Mouse (Mus musculus) midbrain, embryonic 16.5 days (tissue): ENCODE data around the gene Fhad1. TPM values are rescaled to one million over a fixed set of nuclear protein-coding genes. Genes with fewer than 3 reads are reported as not detected.

Source experiments
- ATAC-seq: fragments of 200-750 bp; cut with Nextera tagmentation; 2 replicates; pipeline ENCODE4 v1.8.0; 2017; ENCODE audit warnings: moderate TSS enrichment
- H3K27ac ChIP-seq: fragments of 300-500 bp; sonication (generic); 2 replicates; pipeline ENCODE4 v1.5.1; 2014; ENCODE audit warnings: mild to moderate bottlenecking, low read length, mixed read lengths
- H3K27me3 ChIP-seq: fragments of 300-500 bp; sonication (generic); 2 replicates; pipeline ENCODE4 v1.6.1; 2014; ENCODE audit warnings: low read depth, low read length, mixed read lengths; ENCODE audit not compliant: control insufficient read depth, insufficient read depth
- H3K36me3 ChIP-seq: fragments of 300-500 bp; sonication (generic); 2 replicates; pipeline ENCODE4 v1.6.1; 2014; ENCODE audit warnings: mild to moderate bottlenecking, low read length, moderate library complexity, mixed read lengths; ENCODE audit not compliant: control insufficient read depth, insufficient read depth
- H3K4me1 ChIP-seq: fragments of 300-500 bp; sonication (generic); 2 replicates; pipeline ENCODE4 v1.6.1; 2014; ENCODE audit warnings: mild to moderate bottlenecking, low read length, mixed read lengths; ENCODE audit not compliant: control insufficient read depth, insufficient read depth
- H3K4me2 ChIP-seq: fragments of 300-500 bp; sonication (generic); 2 replicates; pipeline ENCODE4 v1.6.1; 2014; ENCODE audit warnings: mild to moderate bottlenecking, low read length, mixed read lengths
- H3K4me3 ChIP-seq: fragments of 300-500 bp; sonication (generic); 2 replicates; pipeline ENCODE4 v1.5.1; 2014; ENCODE audit warnings: low read depth, mild to moderate bottlenecking, low read length, moderate library complexity, mixed read lengths
- H3K9ac ChIP-seq: fragments of 300-500 bp; sonication (generic); 2 replicates; pipeline ENCODE4 v1.6.1; 2014; ENCODE audit warnings: low read depth, low read length, mixed read lengths
- H3K9me3 ChIP-seq: fragments of 300-500 bp; sonication (generic); replicated peaks from 2 replicates; pipeline ENCODE4 v1.6.1; 2014; ENCODE audit warnings: mild to moderate bottlenecking, low read length, mixed read lengths; ENCODE audit not compliant: control insufficient read depth, poor library complexity, severe bottlenecking
- WGBS: fragments of 180-500 bp; shearing (Covaris S2); extraction: QIAGEN DNeasy Blood & Tissue Kit; methylation state at CpG from one replicate; pipeline ENCODE4 v1.1.7; 2014; 5-methylcytosine and 5-hydroxymethylcytosine counted together
- polyA plus RNA-seq: library from polyadenylated mRNA; unstranded; fragments of >200 nt; fragmentation: Nextera tagmentation; extraction: Ambion mirVana; gene quantifications from 2 replicates; pipeline ENCODE4 v1.2.1, GENCODE M21; 2015

The Fhad1 gene
- polyA plus RNA-seq, 1 experiment from 2014 or later = 5.3 TPM

DNA sequence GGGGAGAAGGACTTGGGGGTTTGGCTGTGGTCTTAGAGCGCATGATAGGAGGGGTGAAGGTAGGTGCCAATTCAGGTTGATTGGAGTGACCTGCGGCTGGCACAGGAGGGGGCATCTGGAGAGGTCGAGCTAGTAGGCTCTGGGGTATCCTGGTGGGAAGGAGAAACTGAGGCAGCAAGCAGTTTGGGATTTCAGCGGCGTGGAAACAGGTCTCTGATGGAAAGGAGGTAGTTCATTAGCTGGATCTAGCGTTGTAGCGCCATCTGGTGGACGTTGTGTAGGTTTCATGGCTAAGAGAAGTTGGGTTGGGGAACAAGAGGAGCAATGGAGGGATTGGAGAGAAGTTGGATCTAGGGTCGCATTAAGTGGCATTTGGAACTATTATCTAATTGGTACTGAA is 161.4 kb downstream of the Fhad1 start:
- Histone ChIP-seq H3K27me3 (no peaks in the 10 kb centered on the region), H3K27ac (no peak overlapping the region), H3K9me3 (no peaks in the 10 kb centered on the region), H3K4me2 (no peak overlapping the region), H3K9ac (no peak overlapping the region), H3K4me1 (no peaks in the 10 kb centered on the region), H3K4me3 (no peak overlapping the region), H3K36me3 (no peaks in the 10 kb centered on the region)
- 76% methylated on average over 9 of the region's 9 CpGs for WGBS
- ATAC-seq = no peak

DNA sequence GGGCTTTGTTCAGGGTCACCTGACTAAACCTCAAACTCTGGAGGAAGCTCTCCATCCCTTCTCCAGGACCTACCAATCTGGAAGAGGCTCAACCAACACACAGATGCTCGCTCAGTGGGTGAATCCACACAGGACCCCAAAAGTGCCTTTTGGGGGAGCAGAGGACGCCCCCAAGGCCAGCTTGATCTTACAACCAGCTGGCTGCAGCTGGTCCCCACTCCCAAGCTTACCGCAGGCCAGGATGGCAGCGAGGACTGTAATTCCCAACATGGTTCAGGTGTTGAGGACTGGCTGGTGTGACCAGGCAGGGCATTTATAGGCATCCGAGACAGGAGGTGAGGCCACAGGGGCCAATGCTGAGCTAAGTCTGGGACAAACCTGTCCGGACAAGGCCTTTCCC is 168.9 kb downstream of the Fhad1 start, which contains the start of gene Ctrc:
Gene Ctrc (minus strand): TSS at position 361 of the 400 bp plus-strand sequence.
- no peak for ATAC-seq
- Histone ChIP-seq H3K27ac (no peak within 1 kb of the TSS), H3K4me1 (no peaks in the 10 kb centered on the region), H3K9ac (no peak within 1 kb of the TSS), H3K27me3 (no peaks in the 10 kb centered on the region), H3K9me3 (no peaks in the 10 kb centered on the region), H3K4me3 (no peak within 1 kb of the TSS), H3K36me3 (no peaks in the 10 kb centered on the region), H3K4me2 (no peak within 1 kb of the TSS)
- 82% methylated on average over 6 of the region's 6 CpGs for WGBS

Other genes starting within 250 kb of the Fhad1 start
- gene Dnajc16, start 224.2 kb downstream of the Fhad1 start, polyA plus RNA-seq = 6.6 and 7.3 TPM in 2 replicates
- 20.7 and 21.7 TPM in 2 replicates for gene Casp9, start 221.5 kb downstream of the Fhad1 start, polyA plus RNA-seq
- 0.40 TPM in 1 of 2 replicates, not detected in the other for gene Cela2a, start 188.9 kb downstream of the Fhad1 start, polyA plus RNA-seq
- not detected in 2 replicates for gene Ctrc, start 168.7 kb downstream of the Fhad1 start, polyA plus RNA-seq
- gene Efhd2, start 140.2 kb downstream of the Fhad1 start, polyA plus RNA-seq = 56.6 and 67.4 TPM in 2 replicates
- 6.9 and 7.1 TPM in 2 replicates for gene Tmem51, start 69.2 kb upstream of the Fhad1 start, polyA plus RNA-seq
- gene Kazn, start 224.3 kb upstream of the Fhad1 start, polyA plus RNA-seq = 29.3 and 32.1 TPM in 2 replicates